Mouse (Mus musculus): ENCODE results near the gene Sult2b1.

The Sult2b1 gene

GRCm38 (mm10) chr7:45801348-45801747 is 16.9 kb upstream of the Sult2b1 start:
- CTCF ChIA-PET: interaction anchor here (0.7 to 1.4 kb wide), 6 partner anchors 16 to 93 kb away, joined by 3 to 25 read pairs (median 4); no protein-coding TSS in a partner anchor

DNA sequence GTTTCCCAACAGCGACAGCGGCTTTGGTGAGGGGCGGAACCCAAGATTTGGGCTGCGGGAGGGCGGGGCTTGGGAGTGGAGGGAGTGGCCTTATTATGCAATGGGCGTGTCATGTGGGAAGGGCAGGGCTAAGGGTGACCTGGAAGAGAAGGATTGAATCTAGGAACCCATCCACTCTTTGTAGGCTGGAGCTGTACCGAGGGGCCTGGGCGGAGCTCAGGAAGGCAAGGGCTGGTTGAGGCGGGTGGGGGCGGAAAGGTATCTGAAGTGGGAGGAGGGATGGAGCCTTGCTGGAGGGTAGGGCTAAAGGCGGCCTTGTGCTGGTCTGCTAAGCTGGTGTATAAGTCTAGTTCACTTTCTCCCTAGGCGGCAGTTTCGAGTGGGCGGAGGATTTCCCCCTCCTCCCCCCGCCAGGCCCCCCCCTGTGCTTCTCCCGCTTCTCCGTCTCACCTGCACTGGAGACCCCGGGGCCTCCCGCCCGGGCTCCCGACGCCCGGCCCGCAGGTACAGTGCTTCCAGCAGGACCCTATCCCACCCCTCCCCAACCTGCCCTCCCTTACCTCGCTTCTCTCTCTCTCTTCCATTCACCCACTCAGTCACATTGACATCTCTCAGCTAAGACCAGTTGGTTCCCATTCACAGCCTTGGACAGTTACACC is 16.2 kb upstream of the Sult2b1 start:
- CTCF ChIA-PET: interaction anchor here (0.7 to 1.4 kb wide), 6 partner anchors 15 to 122 kb away, joined by 3 to 25 read pairs (median 4); no protein-coding TSS in a partner anchor

- CTCF ChIA-PET: interaction anchor here (0.7 kb wide), 2 partner anchors 26 to 83 kb away, joined by 3 to 11 read pairs; no protein-coding TSS in a partner anchor
These were observed 15.5 kb upstream of the Sult2b1 start for GRCm38 (mm10) chr7:45800001-45800400.

- CTCF ChIA-PET: interaction anchor here (0.7 kb wide), 2 partner anchors 60 to 585 kb away, joined by 3 read pairs; no protein-coding TSS in a partner anchor
These were observed 14.5 kb upstream of the Sult2b1 start for GRCm38 (mm10) chr7:45798931-45799330.

- CTCF ChIA-PET: no interaction called here
These were observed 14.0 kb upstream of the Sult2b1 start for GRCm38 (mm10) chr7:45798511-45798836.

- CTCF ChIA-PET: no interaction called here
These were observed 13.4 kb upstream of the Sult2b1 start for GRCm38 (mm10) chr7:45797661-45798510.

GRCm38 (mm10) chr7:45796950-45797349 is 12.5 kb upstream of the Sult2b1 start:
- CTCF ChIA-PET: no interaction called here

- CTCF ChIA-PET: no interaction called here
These were observed 10.5 kb upstream of the Sult2b1 start for GRCm38 (mm10) chr7:45794971-45795370.

DNA sequence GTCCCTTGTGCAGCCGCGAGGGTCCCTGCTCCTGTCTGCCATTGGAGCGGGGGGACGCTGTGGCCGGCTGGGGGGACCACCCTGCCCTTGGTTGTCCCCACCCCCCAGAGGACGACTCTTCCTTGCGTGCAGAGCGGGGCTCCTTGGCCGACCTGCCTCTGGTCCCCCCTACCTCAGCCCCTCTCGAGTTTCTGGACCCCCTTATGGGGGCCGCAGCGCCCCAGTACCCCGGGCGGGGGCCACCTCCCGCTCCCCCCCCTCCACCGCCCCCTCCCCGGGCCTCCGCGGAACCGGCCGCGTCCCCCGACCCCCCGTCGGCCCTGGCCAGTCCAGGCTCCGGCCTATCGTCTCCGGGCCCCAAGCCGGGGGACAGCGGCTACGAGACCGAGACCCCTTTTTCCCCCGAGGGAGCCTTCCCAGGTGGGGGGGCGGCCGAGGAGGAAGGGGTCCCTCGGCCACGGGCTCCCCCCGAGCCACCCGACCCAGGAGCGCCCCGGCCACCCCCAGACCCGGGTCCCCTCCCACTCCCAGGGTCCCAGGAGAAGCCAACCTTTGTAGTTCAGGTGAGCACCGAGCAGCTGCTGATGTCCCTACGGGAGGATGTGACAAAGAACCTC is 9.6 kb upstream of the Sult2b1 start:
- CTCF ChIA-PET: no interaction called here

DNA sequence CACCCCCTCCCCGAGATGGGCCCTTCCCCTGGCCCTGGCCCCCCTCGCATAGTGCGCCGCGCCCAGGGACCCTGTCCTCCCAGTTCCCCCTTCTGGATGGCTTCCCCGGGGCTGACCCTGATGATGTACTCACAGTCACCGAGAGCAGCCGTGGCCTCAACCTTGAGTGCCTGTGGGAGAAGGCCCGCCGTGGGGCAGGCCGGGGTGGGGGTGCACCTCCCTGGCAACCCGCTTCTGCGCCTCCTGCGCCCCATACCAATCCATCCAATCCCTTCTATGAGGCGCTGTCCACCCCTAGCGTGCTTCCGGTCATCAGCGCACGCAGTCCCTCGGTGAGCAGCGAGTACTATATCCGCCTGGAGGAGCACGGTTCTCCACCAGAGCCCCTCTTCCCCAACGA is 8.8 kb upstream of the Sult2b1 start:
- CTCF ChIA-PET: no interaction called here

DNA sequence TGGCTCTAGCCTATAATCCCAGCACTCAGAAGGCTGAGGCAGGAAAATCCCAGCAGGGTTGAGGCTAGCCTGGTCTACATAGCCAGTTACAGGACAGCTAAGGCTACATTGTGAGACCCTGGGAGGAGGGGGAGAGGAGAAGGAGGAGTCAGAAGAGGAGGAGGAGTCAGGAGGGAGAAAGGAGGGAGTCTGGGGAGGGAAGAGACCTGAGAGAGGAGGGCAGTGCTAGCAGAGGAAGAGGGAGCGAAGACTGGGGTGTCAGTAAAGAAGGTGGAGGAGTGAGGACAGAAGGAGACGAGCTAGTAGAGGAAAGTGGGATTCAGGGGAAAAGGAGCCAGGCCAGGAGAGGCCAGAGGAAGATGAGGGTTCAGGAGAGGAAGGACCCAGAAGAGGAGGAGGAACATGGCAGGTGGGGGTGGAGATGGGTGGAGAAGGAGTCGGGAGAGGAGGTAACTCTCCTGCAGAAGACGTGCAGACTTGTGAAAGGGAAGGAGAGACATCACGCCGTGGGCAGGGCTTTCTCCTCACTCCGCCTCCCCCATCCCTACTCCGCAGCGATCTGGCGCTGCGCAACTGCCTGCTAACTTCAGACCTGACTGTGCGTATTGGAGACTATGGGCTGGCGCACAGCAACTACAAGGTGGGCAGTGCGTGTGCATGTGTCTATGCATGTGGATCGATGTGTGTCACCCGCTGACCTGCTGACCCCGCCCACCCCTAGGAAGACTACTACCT is 7.5 kb upstream of the Sult2b1 start:
- CTCF ChIA-PET: no interaction called here

- CTCF ChIA-PET: no interaction called here
These were observed 6.3 kb upstream of the Sult2b1 start for GRCm38 (mm10) chr7:45790721-45791120.

- CTCF ChIA-PET: no interaction called here
These were observed 3.2 kb upstream of the Sult2b1 start for GRCm38 (mm10) chr7:45787642-45788041.

GRCm38 (mm10) chr7:45786661-45787413 is 2.4 kb upstream of the Sult2b1 start:
- CTCF ChIA-PET: no interaction called here

- CTCF ChIA-PET: interaction anchor here (1.3 kb wide), 1 partner anchor 15 kb away, joined by 3 read pairs; no protein-coding TSS in a partner anchor
These were observed 1.7 kb upstream of the Sult2b1 start for GRCm38 (mm10) chr7:45786136-45786578.

GRCm38 (mm10) chr7:45785388-45786135 is 1.1 kb upstream of the Sult2b1 start:
- CTCF ChIA-PET: interaction anchor here (1.3 kb wide), 1 partner anchor 15 kb away, joined by 3 read pairs; no protein-coding TSS in a partner anchor

DNA sequence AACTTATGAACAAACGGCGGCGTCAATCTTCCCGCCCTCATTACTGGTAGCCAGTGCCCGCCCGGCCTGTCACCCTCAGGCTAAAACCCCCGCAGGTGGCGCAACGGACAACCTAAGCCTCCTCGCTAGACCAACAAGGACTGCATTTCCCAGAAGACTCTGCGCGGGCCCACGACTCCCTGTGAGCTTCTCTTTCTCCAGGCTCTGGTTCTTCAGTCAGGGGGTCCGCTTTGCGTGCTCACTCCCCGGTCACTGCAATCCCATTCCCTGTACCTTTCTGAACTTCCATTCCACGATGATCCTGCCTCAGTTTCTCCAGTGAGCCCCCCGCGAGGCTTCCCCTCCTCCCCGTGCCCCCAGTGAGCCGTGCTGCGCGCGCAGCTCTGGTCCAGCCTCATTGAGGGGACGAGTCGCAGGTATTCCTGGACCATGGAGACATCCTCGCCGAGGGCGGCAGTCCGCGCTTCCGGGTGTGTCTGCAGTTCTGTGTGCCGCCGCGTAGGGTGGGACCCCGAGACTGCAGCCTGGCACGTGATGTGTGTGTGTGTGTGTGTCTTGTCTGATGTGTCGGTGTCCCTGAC is 868 bp downstream of the Sult2b1 start, which contains the start of gene Lmtk3:
Gene Lmtk3 (plus strand): TSS at position 228 of the 581 bp plus-strand sequence.
- CTCF ChIA-PET: interaction anchor here (0.6 kb wide), 1 partner anchor 24 kb away, joined by 10 read pairs; no protein-coding TSS in a partner anchor

- CTCF ChIA-PET: no interaction called here
These were observed 2.2 kb downstream of the Sult2b1 start for GRCm38 (mm10) chr7:45782271-45782670.

GRCm38 (mm10) chr7:45779081-45779641 is 5.3 kb downstream of the Sult2b1 start:
- CTCF ChIA-PET: no interaction called here

Data from spleen, embryonic (tissue).